Mouse (Mus musculus) mesoderm, embryonic 11.5 days (tissue): ENCODE measurements around the gene Col9a3.

ENCODE experiments used
- DNase-seq: peaks from one replicate; pipeline ENCODE4 v3.0.0-alpha.2; 2012; ENCODE audit warnings: low read depth, low spot score

Gene Col9a3

GRCm38 (mm10) chr2:180641576-180642554 lies 44.3 kb downstream of the Col9a3 start:
- DNase-seq: no peak

- no peak for DNase-seq
Observed at GRCm38 (mm10) chr2:180642555-180643260, 45.1 kb downstream of the Col9a3 start, which contains the start of gene Tcfl5. Gene Tcfl5 (minus strand): TSS chr2:180642708.

- DNase-seq: no peak
Observed at GRCm38 (mm10) chr2:180643626-180644025, 46.0 kb downstream of the Col9a3 start.

- no peak for DNase-seq
Observed at GRCm38 (mm10) chr2:180646841-180647240, 49.3 kb downstream of the Col9a3 start.

GRCm38 (mm10) chr2:180654666-180655065 lies 57.1 kb downstream of the Col9a3 start:
- no peak for DNase-seq

- no peak for DNase-seq
Observed at GRCm38 (mm10) chr2:180655150-180655549, 57.6 kb downstream of the Col9a3 start.

GRCm38 (mm10) chr2:180657394-180658013 lies 59.9 kb downstream of the Col9a3 start:
- DNase-seq: peak; percentile 87

GRCm38 (mm10) chr2:180658381-180658780 lies 60.8 kb downstream of the Col9a3 start:
- DNase-seq: no peak

GRCm38 (mm10) chr2:180659353-180660150 lies 62.0 kb downstream of the Col9a3 start:
- no peak for DNase-seq

GRCm38 (mm10) chr2:180660521-180660920 lies 62.9 kb downstream of the Col9a3 start:
- no peak for DNase-seq

GRCm38 (mm10) chr2:180662008-180662407 lies 64.4 kb downstream of the Col9a3 start:
- DNase-seq: no peak
